Mouse (Mus musculus): ENCODE results near the gene Tbc1d21. TPM values are rescaled to one million over a fixed set of nuclear protein-coding genes. Genes with fewer than 3 reads are reported as not detected.

The Tbc1d21 gene
- polyA plus RNA-seq, 1 experiment from 2014 or later: not detected

GRCm38 (mm10) chr9:58330293-58330692 lies 40.0 kb downstream of the Tbc1d21 start:
- DNase-seq (ENCODE audit: low spot score): peak; percentile 51
- Histone ChIP-seq H3K9me3 (replicated peaks) (no peaks in the 10 kb centered on the region), H3K27ac (no peak overlapping the region), H3K27me3 (ENCODE audit: low read depth, poor library complexity, severe bottlenecking) (no peaks in the 10 kb centered on the region), H3K36me3 (no peaks in the 10 kb centered on the region), H3K4me3 (no peak overlapping the region), H3K4me1 (peaks cover 7% of the 10 kb centered on the region)
- 27% methylated on average over 5 of the region's 5 CpGs for WGBS

GRCm38 (mm10) chr9:58327382-58327781 lies 42.9 kb downstream of the Tbc1d21 start:
- H3K27me3 ChIP-seq (ENCODE audit: low read depth, poor library complexity, severe bottlenecking): no peaks in the 10 kb centered on the region
- H3K4me3 ChIP-seq: no peak overlapping the region
- H3K36me3 ChIP-seq: no peaks in the 10 kb centered on the region
- H3K27ac ChIP-seq: no peak overlapping the region
- 64% methylated on average over 1 of the region's 1 CpGs for WGBS
- DNase-seq (ENCODE audit: low spot score): no peak
- H3K9me3 ChIP-seq (replicated peaks): no peaks in the 10 kb centered on the region
- peaks cover 7% of the 10 kb centered on the region for H3K4me1 ChIP-seq

DNA sequence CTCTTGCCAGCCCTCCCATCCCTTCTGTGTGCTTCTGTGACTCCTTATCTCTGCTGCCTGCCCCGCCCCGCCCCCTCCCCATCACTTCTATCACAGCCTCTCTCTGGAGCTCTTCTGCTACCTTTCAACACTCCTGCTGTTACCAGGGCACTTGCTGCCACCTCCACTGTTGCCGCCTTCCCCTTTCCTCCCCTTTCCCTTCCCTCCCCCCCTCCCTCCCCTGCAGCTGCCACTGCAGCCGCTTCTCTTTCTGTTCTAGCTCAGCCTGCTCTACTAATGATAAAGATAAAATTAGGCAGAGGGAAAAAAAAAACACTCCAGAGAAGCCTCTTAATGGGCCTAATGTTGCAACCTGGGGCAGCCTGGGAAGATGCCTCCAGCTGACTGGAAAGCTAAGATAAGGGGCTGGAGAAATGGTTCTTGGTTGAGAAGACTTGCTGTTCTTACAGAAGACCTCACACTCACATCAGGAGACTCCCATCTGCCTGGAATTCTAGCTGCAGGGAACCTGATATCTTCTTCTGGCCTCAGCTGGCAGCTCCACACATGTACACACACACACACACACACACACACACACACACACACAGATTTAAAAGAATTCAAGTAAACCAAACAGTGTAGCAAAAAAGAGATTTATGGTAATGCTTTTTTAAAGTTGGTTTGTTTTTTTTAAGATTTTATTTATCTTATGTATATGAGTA lies 43.6 kb downstream of the Tbc1d21 start:
- H3K4me3 ChIP-seq: no peak overlapping the region
- 11% methylated on average over 4 of the region's 4 CpGs for WGBS
- H3K4me1 ChIP-seq: peaks cover 7% of the 10 kb centered on the region
- no peak overlapping the region for H3K27ac ChIP-seq
- no peaks in the 10 kb centered on the region for H3K27me3 ChIP-seq (ENCODE audit: low read depth, poor library complexity, severe bottlenecking)
- H3K36me3 ChIP-seq: no peaks in the 10 kb centered on the region
- no peak for DNase-seq (ENCODE audit: low spot score)
- no peaks in the 10 kb centered on the region for H3K9me3 ChIP-seq (replicated peaks)

DNA sequence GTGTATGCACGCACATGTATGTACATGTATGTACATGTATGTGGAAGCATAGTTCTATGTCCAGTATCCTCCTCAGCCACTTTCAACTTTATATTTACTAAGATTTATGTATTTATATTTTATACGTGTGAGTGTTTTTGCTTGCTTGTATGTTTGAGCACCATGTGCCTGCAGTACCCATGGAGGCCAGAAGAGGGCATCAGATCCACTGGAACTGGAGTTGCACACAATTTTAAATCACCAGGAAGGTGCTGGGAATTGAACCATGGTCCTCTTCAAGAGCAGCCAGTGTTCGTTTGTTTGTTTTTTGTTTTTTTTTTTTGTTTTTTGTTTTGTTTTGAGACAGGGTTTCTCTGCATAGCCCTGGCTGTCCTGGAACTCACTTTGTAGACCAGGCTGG lies 48.6 kb downstream of the Tbc1d21 start:
- WGBS: 95% methylated on average over 3 of the region's 3 CpGs
- H3K27ac ChIP-seq: no peak overlapping the region
- DNase-seq (ENCODE audit: low spot score): no peak

GRCm38 (mm10) chr9:58318317-58318716 lies 51.9 kb downstream of the Tbc1d21 start:
- H3K27me3 ChIP-seq (ENCODE audit: low read depth, poor library complexity, severe bottlenecking): peaks cover 11% of the 10 kb centered on the region
- H3K4me1 ChIP-seq: peaks cover 37% of the 10 kb centered on the region
- H3K4me3 ChIP-seq: no peak overlapping the region
- H3K9me3 ChIP-seq (replicated peaks): no peaks in the 10 kb centered on the region
- DNase-seq (ENCODE audit: low spot score): no peak
- no peak overlapping the region for H3K27ac ChIP-seq
- WGBS: 76% methylated on average over 3 of the region's 3 CpGs
- no peaks in the 10 kb centered on the region for H3K36me3 ChIP-seq

More for the DNA sequence above, 48.6 kb downstream of the Tbc1d21 start:
- Histone ChIP-seq H3K4me1 (peaks cover 16% of the 10 kb centered on the region), H3K27me3 (ENCODE audit: low read depth, poor library complexity, severe bottlenecking) (no peaks in the 10 kb centered on the region), H3K4me3 (no peak overlapping the region), H3K36me3 (no peaks in the 10 kb centered on the region), H3K9me3 (replicated peaks) (no peaks in the 10 kb centered on the region)

- Histone ChIP-seq H3K27ac (no peak overlapping the region), H3K4me1 (peaks cover 47% of the 10 kb centered on the region), H3K27me3 (ENCODE audit: low read depth, poor library complexity, severe bottlenecking) (peaks cover 20% of the 10 kb centered on the region), H3K9me3 (replicated peaks) (no peaks in the 10 kb centered on the region), H3K4me3 (no peak overlapping the region), H3K36me3 (no peaks in the 10 kb centered on the region)
- DNase-seq (ENCODE audit: low spot score): no peak
- 74% methylated on average over 3 of the region's 3 CpGs for WGBS
Observed at GRCm38 (mm10) chr9:58317381-58317780, 52.9 kb downstream of the Tbc1d21 start.

DNA sequence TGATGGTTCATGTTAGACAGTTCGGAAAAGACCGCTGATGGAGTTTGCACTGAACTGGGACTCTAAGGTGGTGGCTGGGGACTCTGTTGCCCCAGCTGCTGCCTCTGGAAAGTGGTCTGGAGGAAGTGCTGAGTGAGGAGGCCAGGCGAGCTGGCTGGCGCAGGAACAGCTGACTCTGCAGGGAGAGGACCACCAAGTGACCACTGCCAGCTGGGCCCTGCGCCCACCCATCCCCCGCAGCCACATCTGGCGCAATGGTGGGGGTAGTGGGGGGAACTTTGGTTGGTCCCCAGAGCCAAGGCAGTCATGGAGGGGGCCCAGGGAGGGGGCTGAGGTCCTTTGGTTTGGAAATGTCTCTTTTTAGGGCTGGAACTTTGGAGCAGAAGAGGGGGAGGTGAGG lies 53.5 kb downstream of the Tbc1d21 start:
- H3K4me1 ChIP-seq: peaks cover 53% of the 10 kb centered on the region
- 65% methylated on average over 7 of the region's 7 CpGs for WGBS

DNA sequence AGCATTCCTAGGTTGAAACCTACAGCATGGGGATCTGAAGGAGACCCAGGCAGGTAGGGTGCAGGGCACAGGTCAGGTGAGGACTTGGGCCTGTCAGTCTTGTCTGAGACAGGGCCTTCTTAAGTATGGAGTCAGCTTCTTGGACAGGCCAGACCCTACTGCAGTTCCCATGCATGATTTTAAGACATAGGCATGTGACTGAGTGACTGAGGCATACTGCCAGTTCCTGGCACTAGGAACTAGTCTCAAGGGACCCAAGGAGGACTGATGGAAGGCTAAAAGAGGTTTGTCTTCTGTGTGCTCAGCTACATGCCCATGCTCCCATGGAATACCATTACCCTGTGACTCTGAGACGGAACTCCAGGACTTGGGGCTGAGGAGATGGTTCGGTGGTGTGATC lies 54.4 kb downstream of the Tbc1d21 start:
- 93% methylated on average over 2 of the region's 2 CpGs for WGBS
- H3K4me3 ChIP-seq: no peak overlapping the region
- no peak for DNase-seq (ENCODE audit: low spot score)
- H3K27ac ChIP-seq: peak overlapping the region; percentile 69; the same call in 1 of the 2 replicates
- H3K27me3 ChIP-seq (ENCODE audit: low read depth, poor library complexity, severe bottlenecking): peaks cover 36% of the 10 kb centered on the region
- no peaks in the 10 kb centered on the region for H3K36me3 ChIP-seq
- peaks cover 58% of the 10 kb centered on the region for H3K4me1 ChIP-seq
- no peaks in the 10 kb centered on the region for H3K9me3 ChIP-seq (replicated peaks)

More for the DNA sequence above, 53.5 kb downstream of the Tbc1d21 start:
- peaks cover 26% of the 10 kb centered on the region for H3K27me3 ChIP-seq (ENCODE audit: low read depth, poor library complexity, severe bottlenecking)
- no peaks in the 10 kb centered on the region for H3K9me3 ChIP-seq (replicated peaks)
- H3K36me3 ChIP-seq: no peaks in the 10 kb centered on the region
- no peak for DNase-seq (ENCODE audit: low spot score)
- no peak overlapping the region for H3K4me3 ChIP-seq
- peak overlapping the region; percentile 7; the same call in 1 of the 2 replicates for H3K27ac ChIP-seq

DNA sequence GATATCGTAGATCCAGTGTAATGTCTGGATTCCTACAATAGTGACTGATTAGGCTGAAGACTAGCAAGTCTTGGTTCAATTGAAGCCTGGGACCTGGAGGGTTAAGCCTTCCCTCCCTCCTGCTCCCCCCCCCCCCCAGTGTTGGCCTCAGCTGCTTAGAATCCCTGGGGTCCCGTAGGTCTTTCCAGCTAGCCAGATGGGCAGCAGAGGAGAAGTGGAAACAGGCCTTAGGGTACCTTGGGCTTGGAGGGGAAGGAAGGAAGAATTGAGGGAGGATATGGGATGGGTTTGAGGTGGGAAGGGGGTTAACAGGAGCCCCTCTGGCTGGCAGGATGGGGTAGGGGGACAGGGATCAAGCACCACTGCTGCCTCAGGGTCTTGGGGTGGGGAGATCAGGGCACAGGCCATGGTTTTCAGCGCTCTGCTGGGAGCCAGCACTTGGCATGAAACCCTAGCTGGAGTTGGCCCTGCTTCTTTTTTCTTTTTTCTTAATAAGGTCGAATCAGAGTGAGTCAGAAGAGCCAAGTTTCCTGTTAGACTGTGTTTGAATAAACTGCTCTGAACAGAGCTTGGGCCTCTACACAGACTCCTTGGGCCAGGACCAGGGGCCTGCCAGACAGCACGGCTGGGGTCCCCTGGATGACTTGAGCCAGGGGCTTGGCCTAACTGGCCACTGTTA lies 55.4 kb downstream of the Tbc1d21 start:
- no peaks in the 10 kb centered on the region for H3K36me3 ChIP-seq
- peaks cover 62% of the 10 kb centered on the region for H3K4me1 ChIP-seq
- H3K27ac ChIP-seq: peak overlapping the region; percentile 69
- H3K9me3 ChIP-seq (replicated peaks): no peaks in the 10 kb centered on the region
- H3K4me3 ChIP-seq: peak overlapping the region; percentile 3; the same call in 1 of the 2 replicates
- peaks cover 45% of the 10 kb centered on the region for H3K27me3 ChIP-seq (ENCODE audit: low read depth, poor library complexity, severe bottlenecking)
- DNase-seq (ENCODE audit: low spot score): no peak
- WGBS: 51% methylated on average over 5 of the region's 5 CpGs

GRCm38 (mm10) chr9:58312944-58313359 lies 57.3 kb downstream of the Tbc1d21 start, which contains the start of gene Loxl1:
Gene Loxl1 (minus strand): TSS chr9:58313186.
- peak; percentile 84 for DNase-seq (ENCODE audit: low spot score)
- H3K27ac ChIP-seq: peak within 1 kb of the TSS; percentile 88
- peaks cover 74% of the 10 kb centered on the region for H3K4me1 ChIP-seq
- 2% methylated on average over 21 of the region's 21 CpGs for WGBS
- H3K9me3 ChIP-seq (replicated peaks): no peaks in the 10 kb centered on the region
- no peaks in the 10 kb centered on the region for H3K36me3 ChIP-seq
- peak within 1 kb of the TSS; percentile 61 for H3K4me3 ChIP-seq
- peaks cover 46% of the 10 kb centered on the region for H3K27me3 ChIP-seq (ENCODE audit: low read depth, poor library complexity, severe bottlenecking)

GRCm38 (mm10) chr9:58312196-58312943 lies 57.9 kb downstream of the Tbc1d21 start:
- H3K27me3 ChIP-seq (ENCODE audit: low read depth, poor library complexity, severe bottlenecking): peaks cover 48% of the 10 kb centered on the region

DNA sequence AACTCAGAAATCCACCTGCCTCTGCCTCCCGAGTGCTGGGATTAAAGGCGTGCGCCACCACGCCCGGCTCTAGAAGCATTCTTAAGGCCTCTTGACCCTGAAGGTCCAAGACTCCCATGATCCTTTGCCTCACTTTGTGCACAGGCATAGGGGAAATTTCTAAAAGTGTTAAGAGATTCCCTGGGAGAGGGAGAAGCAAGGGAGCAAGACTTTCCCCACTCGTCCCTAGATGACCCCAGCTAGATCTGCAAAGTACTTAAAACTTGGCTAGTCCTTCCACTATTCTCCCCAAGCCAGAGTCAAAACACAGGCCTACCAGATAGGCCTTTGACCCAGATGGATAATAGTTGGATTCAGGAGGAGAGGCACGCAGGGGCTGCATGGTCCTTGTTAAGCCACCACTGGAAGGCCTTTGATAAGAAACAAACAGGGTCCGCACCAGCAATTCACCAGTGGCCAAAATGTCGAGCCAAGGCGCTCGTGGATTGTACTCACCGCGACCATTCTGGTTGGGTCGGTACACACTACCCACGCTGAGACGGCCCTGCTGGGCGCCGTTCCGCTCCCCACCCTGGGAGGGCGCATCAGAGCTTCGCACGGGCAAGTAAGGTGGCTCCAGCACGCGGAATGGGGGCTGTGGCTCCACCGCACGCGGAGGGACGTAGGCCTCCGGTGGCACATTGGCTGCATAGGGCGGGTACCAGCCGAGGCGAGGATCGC lies 58.9 kb downstream of the Tbc1d21 start:
- Histone ChIP-seq H3K27me3 (ENCODE audit: low read depth, poor library complexity, severe bottlenecking) (peaks cover 54% of the 10 kb centered on the region), H3K27ac (peak overlapping the region; percentile 88), H3K4me3 (peak overlapping the region; percentile 61), H3K36me3 (no peaks in the 10 kb centered on the region), H3K4me1 (peaks cover 78% of the 10 kb centered on the region), H3K9me3 (replicated peaks) (no peaks in the 10 kb centered on the region)
- no peak for DNase-seq (ENCODE audit: low spot score)
- 58% methylated on average over 33 of the region's 33 CpGs for WGBS

More at GRCm38 (mm10) chr9:58312196-58312943, 57.9 kb downstream of the Tbc1d21 start:
- Histone ChIP-seq H3K4me1 (peaks cover 78% of the 10 kb centered on the region), H3K4me3 (peak overlapping the region; percentile 61), H3K9me3 (replicated peaks) (no peaks in the 10 kb centered on the region), H3K36me3 (no peaks in the 10 kb centered on the region), H3K27ac (peak overlapping the region; percentile 88)
- 1% methylated on average over 72 of the region's 72 CpGs for WGBS
- DNase-seq (ENCODE audit: low spot score): peak; percentile 66
